Mouse (Mus musculus) right cerebral cortex, adult 18-20 months (tissue): Measurements from ENCODE around the gene Ptn.

Source experiments
- DNase-seq: peaks from one replicate; pipeline ENCODE4 v3.0.0; 2022; ENCODE audit warnings: mixed read lengths

The Ptn gene

GRCm38 (mm10) chr6:36812666-36813515 is 2.9 kb upstream of the Ptn start:
- DNase-seq, result no peak

- no peak for DNase-seq
Observed at GRCm38 (mm10) chr6:36810448-36810847, 428 bp upstream of the Ptn start.

- peak; percentile 70 for DNase-seq
Observed at GRCm38 (mm10) chr6:36809311-36809726, 701 bp downstream of the Ptn start.

- no peak for DNase-seq
Observed at GRCm38 (mm10) chr6:36808306-36809058, 1.5 kb downstream of the Ptn start.

- no peak for DNase-seq
Observed at GRCm38 (mm10) chr6:36806906-36807305, 3.1 kb downstream of the Ptn start.

GRCm38 (mm10) chr6:36800309-36800946 is 9.6 kb downstream of the Ptn start:
- DNase-seq, result no peak

GRCm38 (mm10) chr6:36797066-36797655 is 12.9 kb downstream of the Ptn start:
- DNase-seq, result no peak

GRCm38 (mm10) chr6:36794535-36794934 is 15.5 kb downstream of the Ptn start:
- no peak for DNase-seq

GRCm38 (mm10) chr6:36793775-36794174 is 16.2 kb downstream of the Ptn start:
- no peak for DNase-seq

- DNase-seq, result no peak
Observed at GRCm38 (mm10) chr6:36789261-36789660, 20.8 kb downstream of the Ptn start.

- DNase-seq, result no peak
Observed at GRCm38 (mm10) chr6:36788576-36789191, 21.3 kb downstream of the Ptn start.

- no peak for DNase-seq
Observed at GRCm38 (mm10) chr6:36784682-36785208, 25.3 kb downstream of the Ptn start.

- DNase-seq, result no peak
Observed at GRCm38 (mm10) chr6:36782481-36782880, 27.5 kb downstream of the Ptn start.

GRCm38 (mm10) chr6:36777567-36778337 is 32.3 kb downstream of the Ptn start:
- DNase-seq, result no peak

- no peak for DNase-seq
Observed at GRCm38 (mm10) chr6:36777039-36777438, 33.0 kb downstream of the Ptn start.

GRCm38 (mm10) chr6:36775647-36776360 is 34.2 kb downstream of the Ptn start:
- DNase-seq, result no peak

- no peak for DNase-seq
Observed at GRCm38 (mm10) chr6:36772541-36772940, 37.5 kb downstream of the Ptn start.

- no peak for DNase-seq
Observed at GRCm38 (mm10) chr6:36769012-36769411, 41.0 kb downstream of the Ptn start.

GRCm38 (mm10) chr6:36766941-36767340 is 43.1 kb downstream of the Ptn start:
- DNase-seq, result no peak

- DNase-seq, result no peak
Observed at GRCm38 (mm10) chr6:36755001-36755885, 54.8 kb downstream of the Ptn start.
